Mouse (Mus musculus) heart, adult 2 months (tissue): ENCODE measurements around the gene 4930595D18Rik.

Source experiments
- CTCF ChIP-seq: fragments of 200-600 bp; IDR thresholded peaks from 2 replicates; pipeline ENCODE4 v1.8.1; 2022; ENCODE audit warnings: antibody characterized with exemption, mild to moderate bottlenecking, moderate library complexity
- POLR2A ChIP-seq: fragments of 200-500 bp; IDR thresholded peaks from 2 replicates; pipeline ENCODE4 v1.6.1; 2011; ENCODE audit warnings: mild to moderate bottlenecking, low read depth, low read length, control low read depth; ENCODE audit not compliant: insufficient read depth

DNA sequence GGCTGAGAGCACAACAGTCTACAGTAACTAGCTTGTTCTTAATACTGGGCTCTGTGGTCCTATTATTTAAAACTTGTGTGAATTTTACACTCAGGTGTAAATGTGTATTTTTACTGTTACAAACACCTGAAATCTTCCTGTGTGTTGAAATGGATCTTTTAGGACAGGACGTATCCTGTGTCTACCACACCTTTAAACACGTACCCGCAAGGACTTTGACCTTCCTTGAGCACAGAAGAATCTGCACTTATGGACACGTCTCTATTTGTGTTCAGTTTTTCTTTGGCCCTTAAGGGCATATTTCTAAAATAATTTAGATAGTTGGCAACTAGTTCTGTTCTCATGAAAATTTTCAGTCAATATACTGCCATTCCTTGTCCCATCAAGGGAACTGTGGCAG, 4.0 kb upstream of the 4930595D18Rik start:
- no peak for TF ChIP-seq CTCF
- TF ChIP-seq POLR2A = no peak
